Mouse (Mus musculus): Measurements from ENCODE around the gene Rrp36. TPM values are rescaled to one million over a fixed set of nuclear protein-coding genes. Genes with fewer than 3 reads are reported as not detected.

The Rrp36 gene
- polyA plus RNA-seq, 1 experiment from 2014 or later = 66.5 TPM

DNA sequence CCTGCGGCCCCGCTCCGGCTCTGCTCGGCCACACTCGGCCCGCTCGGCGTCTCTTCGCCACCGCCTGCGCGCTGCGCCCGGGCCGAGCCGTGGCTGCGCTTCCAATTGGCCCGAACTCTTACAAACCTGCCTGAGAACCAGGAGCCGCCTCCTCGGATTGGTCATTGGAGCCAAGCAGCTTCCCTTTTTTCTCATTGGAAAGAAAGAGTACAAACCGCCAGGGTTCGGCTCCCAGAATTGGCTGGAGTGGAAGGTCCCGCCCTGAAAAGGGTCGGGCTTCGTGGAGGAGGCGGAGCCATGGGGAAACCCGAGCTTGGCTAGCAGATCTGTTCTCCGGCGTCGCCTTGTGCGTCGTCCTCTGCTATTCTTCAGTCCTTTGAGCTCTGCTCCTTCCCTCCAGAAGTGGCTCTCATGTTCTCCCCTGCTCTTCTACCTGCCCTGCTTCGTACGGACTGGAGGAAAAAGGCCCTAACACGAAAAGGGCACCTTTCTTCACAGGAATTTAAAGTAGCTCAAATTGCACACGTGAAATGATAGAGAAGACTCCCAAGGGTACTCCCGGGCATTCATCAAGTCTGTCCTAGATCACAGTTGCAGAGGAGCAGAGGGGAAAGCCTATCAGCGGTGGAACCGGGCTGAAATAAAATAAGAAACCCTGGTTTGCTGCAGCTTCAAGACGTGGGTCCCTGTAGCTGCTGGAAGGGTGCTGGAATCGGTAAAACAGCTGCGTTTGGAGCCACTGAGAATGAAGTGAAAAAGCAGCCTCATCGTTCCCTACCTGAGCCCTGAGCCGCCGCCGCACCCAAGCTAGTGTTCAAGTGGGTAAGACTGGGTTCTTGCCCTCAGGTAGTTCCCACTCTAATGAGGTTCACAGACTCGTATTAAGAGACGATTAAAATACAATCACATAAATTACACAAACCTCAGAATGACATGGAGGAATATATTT lies 31.0 kb upstream of the Rrp36 start, which contains the start of gene Ppp2r5d:
Gene Ppp2r5d (minus strand): TSS at position 225 of the 949 bp plus-strand sequence.
- H3K4me1 ChIP-seq (ENCODE audit: control insufficient read depth, insufficient read depth, low read length) = peaks cover 23% of the 10 kb centered on the region
- peak within 1 kb of the TSS; percentile 90 for H3K9ac ChIP-seq (ENCODE audit: low read depth, low read length)
- peak within 1 kb of the TSS; percentile 94 for H3K27ac ChIP-seq (ENCODE audit: low read depth, low read length)
- H3K4me2 ChIP-seq (replicated peaks; ENCODE audit: low read depth, low read length) = peak within 1 kb of the TSS; percentile 71
- no peaks in the 10 kb centered on the region for H3K27me3 ChIP-seq (ENCODE audit: control insufficient read depth, insufficient read depth, low read length)
- under 1% methylated on average over 48 of the region's 48 CpGs for WGBS
- peak; percentile 95 for ATAC-seq (ENCODE audit: low FRiP score, low TSS enrichment)
- no peaks in the 10 kb centered on the region for H3K36me3 ChIP-seq (ENCODE audit: control insufficient read depth, insufficient read depth, low read length)
- peak within 1 kb of the TSS; percentile 92 for H3K4me3 ChIP-seq (ENCODE audit: low read length)
- no peaks in the 10 kb centered on the region for H3K9me3 ChIP-seq (ENCODE audit: control insufficient read depth, low read length)

DNA sequence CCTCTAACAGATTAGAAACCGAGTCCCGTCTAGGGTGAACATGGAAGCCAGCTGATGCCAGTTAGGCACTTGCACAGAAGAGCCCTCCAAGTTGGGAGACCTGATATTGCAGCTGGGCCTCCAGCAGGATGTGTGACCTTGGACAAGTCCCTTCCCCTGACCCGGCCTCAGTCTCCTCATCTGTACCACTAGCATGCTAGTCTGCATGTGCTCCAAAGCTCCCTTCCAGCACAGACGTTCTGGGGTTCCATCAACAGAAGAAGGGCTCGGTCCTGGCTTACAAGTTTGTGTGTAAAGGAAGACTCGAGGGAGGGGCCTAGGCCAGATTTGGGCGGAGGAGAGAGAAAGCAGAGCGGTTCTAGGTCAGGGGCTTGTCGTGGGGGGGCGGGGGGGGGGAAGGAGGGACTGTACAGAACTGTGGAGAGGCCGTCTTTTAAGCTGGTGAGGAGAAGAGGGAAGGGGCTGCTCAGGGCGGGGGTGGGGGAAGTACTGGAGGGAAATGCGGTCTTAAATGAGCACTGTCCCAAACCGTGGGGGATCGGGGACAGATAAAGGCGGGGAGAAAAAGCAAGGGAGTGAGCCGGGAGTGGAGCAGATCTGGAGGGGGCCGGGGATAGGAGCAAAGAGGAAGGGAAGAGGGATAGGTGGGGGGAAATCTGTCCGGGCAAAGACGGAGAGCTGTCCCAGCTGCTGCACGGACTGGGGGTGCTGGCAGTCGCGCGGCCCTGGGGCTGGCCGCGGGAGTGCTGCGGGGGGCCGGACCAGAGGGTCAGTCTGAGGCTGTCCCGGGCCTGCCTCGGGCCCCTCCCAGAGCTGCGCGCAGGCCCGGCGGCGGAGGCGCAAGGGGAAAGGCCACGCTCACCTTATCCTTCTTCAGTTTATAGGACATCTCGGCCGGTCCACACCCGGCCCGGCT lies 30.1 kb upstream of the Rrp36 start:
- H3K36me3 ChIP-seq (ENCODE audit: control insufficient read depth, insufficient read depth, low read length) = peaks cover 8% of the 10 kb centered on the region; the same call in 1 of the 2 replicates
- peak overlapping the region; percentile 92 for H3K4me3 ChIP-seq (ENCODE audit: low read length)
- peak overlapping the region; percentile 90 for H3K9ac ChIP-seq (ENCODE audit: low read depth, low read length)
- no peaks in the 10 kb centered on the region for H3K27me3 ChIP-seq (ENCODE audit: control insufficient read depth, insufficient read depth, low read length)
- H3K4me2 ChIP-seq (replicated peaks; ENCODE audit: low read depth, low read length) = peak overlapping the region; percentile 69
- peaks cover 23% of the 10 kb centered on the region for H3K4me1 ChIP-seq (ENCODE audit: control insufficient read depth, insufficient read depth, low read length)
- peak overlapping the region; percentile 94 for H3K27ac ChIP-seq (ENCODE audit: low read depth, low read length)
- H3K9me3 ChIP-seq (ENCODE audit: control insufficient read depth, low read length) = no peaks in the 10 kb centered on the region
- peak; percentile 86 for ATAC-seq (ENCODE audit: low FRiP score, low TSS enrichment)
- WGBS = 4% methylated on average over 33 of the region's 41 CpGs

DNA sequence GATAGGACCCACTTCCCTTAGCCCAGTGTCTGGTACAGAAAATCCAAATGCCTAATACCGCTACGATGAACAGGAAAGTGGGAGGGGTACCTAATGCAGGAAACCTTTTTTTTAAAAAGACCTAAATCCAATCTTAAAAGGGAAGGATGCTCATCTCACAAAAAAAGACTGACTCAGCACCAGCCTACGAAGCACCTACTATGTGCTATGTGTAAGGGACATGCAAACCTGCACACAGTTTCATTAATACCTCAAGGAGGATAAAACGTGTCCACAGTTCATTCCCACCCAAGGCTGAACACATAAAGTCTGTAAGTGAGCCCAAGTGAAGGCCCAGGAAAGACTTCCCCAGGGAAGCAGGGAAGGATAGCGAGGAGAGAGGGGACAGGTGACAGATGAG lies 28.4 kb upstream of the Rrp36 start:
- 76% methylated on average over 5 of the region's 5 CpGs for WGBS
- Histone ChIP-seq H3K9ac (ENCODE audit: low read depth, low read length) (peak overlapping the region; percentile 90), H3K4me2 (replicated peaks; ENCODE audit: low read depth, low read length) (peak overlapping the region; percentile 69; the same call in 1 of the 2 replicates), H3K27ac (ENCODE audit: low read depth, low read length) (no peak overlapping the region), H3K9me3 (ENCODE audit: control insufficient read depth, low read length) (no peaks in the 10 kb centered on the region), H3K4me3 (ENCODE audit: low read length) (no peak overlapping the region), H3K36me3 (ENCODE audit: control insufficient read depth, insufficient read depth, low read length) (peaks cover 21% of the 10 kb centered on the region; the same call in 1 of the 2 replicates), H3K4me1 (ENCODE audit: control insufficient read depth, insufficient read depth, low read length) (peaks cover 23% of the 10 kb centered on the region), H3K27me3 (ENCODE audit: control insufficient read depth, insufficient read depth, low read length) (no peaks in the 10 kb centered on the region)
- ATAC-seq (ENCODE audit: low FRiP score, low TSS enrichment) = no peak

DNA sequence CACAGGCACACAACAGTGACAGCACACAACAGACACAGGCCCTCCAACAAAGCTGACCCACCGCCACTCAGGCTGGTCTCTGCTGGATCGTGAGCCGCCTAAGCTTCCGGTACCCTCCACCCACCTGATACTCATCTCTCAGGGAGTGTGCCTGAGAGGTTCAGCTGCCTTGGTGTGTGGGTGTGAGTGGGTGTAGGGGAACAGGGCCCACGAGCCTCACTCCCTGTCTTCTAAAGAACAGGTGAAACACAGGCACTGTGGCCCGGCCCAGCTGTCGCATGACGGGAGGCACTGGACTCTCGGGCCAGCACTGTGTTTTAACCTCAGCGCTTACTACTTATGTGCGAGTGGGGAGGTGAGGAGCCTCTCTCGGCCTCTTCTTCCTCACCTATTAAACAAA lies 27.9 kb upstream of the Rrp36 start:
- Histone ChIP-seq H3K9me3 (ENCODE audit: control insufficient read depth, low read length) (no peaks in the 10 kb centered on the region), H3K4me3 (ENCODE audit: low read length) (no peak overlapping the region), H3K27ac (ENCODE audit: low read depth, low read length) (no peak overlapping the region), H3K4me1 (ENCODE audit: control insufficient read depth, insufficient read depth, low read length) (peaks cover 23% of the 10 kb centered on the region), H3K27me3 (ENCODE audit: control insufficient read depth, insufficient read depth, low read length) (no peaks in the 10 kb centered on the region), H3K9ac (ENCODE audit: low read depth, low read length) (0 out of 2 replicates have a peak overlapping the region, but pooled peaks have one; percentile 25), H3K36me3 (ENCODE audit: control insufficient read depth, insufficient read depth, low read length) (peaks cover 21% of the 10 kb centered on the region; the same call in 1 of the 2 replicates), H3K4me2 (replicated peaks; ENCODE audit: low read depth, low read length) (no peak overlapping the region; the same call in 1 of the 2 replicates)
- WGBS = 71% methylated on average over 12 of the region's 12 CpGs
- ATAC-seq (ENCODE audit: low FRiP score, low TSS enrichment) = no peak

DNA sequence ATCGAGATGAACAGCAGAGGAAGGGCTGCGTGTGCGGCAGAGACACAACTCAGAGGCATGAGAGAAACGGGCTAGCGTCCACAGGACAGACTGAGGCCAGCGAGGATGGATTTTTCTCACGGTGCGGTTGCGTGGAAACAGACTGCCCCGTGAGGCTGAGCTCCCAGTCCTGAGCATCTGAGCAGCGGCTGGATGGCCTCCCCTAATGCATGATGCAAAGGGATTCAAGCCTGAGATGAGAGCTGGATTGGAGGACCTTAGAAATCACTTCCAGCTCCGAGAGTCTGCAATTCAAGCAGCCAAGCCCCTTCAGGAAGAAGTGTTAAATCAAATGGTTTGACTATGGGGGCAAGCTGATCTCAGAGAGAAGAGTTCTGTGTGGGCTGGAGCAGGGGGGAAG lies 27.3 kb upstream of the Rrp36 start:
- H3K9me3 ChIP-seq (ENCODE audit: control insufficient read depth, low read length) = no peaks in the 10 kb centered on the region
- 80% methylated on average over 12 of the region's 12 CpGs for WGBS
- peaks cover 21% of the 10 kb centered on the region; the same call in 1 of the 2 replicates for H3K36me3 ChIP-seq (ENCODE audit: control insufficient read depth, insufficient read depth, low read length)
- 0 out of 2 replicates have a peak overlapping the region, but pooled peaks have one; percentile 25 for H3K9ac ChIP-seq (ENCODE audit: low read depth, low read length)
- peaks cover 23% of the 10 kb centered on the region for H3K4me1 ChIP-seq (ENCODE audit: control insufficient read depth, insufficient read depth, low read length)
- no peak overlapping the region for H3K4me2 ChIP-seq (replicated peaks; ENCODE audit: low read depth, low read length)
- no peak for ATAC-seq (ENCODE audit: low FRiP score, low TSS enrichment)
- H3K27me3 ChIP-seq (ENCODE audit: control insufficient read depth, insufficient read depth, low read length) = no peaks in the 10 kb centered on the region
- H3K4me3 ChIP-seq (ENCODE audit: low read length) = no peak overlapping the region
- H3K27ac ChIP-seq (ENCODE audit: low read depth, low read length) = no peak overlapping the region

DNA sequence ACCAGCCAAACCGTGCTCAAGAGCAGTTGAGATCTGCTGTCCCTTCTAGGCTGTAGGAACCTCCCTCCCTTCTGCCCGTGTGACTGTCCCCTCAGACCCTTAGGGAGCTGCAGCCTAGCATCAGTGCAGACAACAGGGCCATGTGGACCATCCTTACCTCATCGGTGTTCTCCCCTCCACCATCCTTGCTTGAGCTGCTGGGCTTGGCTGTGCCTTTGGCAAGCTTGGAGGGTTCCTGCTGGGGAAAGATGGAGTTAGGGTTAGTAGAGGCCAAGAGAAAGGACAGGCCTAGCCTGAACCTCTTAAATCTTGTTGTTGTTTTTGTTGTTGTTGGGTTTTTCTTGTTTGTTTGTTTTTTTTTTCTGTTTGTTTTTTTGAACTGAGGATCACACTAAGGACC lies 25.8 kb upstream of the Rrp36 start:
- H3K4me3 ChIP-seq (ENCODE audit: low read length) = no peak overlapping the region
- WGBS = 90% methylated on average over 3 of the region's 3 CpGs
- H3K9ac ChIP-seq (ENCODE audit: low read depth, low read length) = no peak overlapping the region
- H3K27me3 ChIP-seq (ENCODE audit: control insufficient read depth, insufficient read depth, low read length) = no peaks in the 10 kb centered on the region
- peaks cover 23% of the 10 kb centered on the region for H3K4me1 ChIP-seq (ENCODE audit: control insufficient read depth, insufficient read depth, low read length)
- no peaks in the 10 kb centered on the region for H3K9me3 ChIP-seq (ENCODE audit: control insufficient read depth, low read length)
- peaks cover 26% of the 10 kb centered on the region; the same call in 1 of the 2 replicates for H3K36me3 ChIP-seq (ENCODE audit: control insufficient read depth, insufficient read depth, low read length)
- H3K4me2 ChIP-seq (replicated peaks; ENCODE audit: low read depth, low read length) = no peak overlapping the region
- ATAC-seq (ENCODE audit: low FRiP score, low TSS enrichment) = no peak
- no peak overlapping the region for H3K27ac ChIP-seq (ENCODE audit: low read depth, low read length)

DNA sequence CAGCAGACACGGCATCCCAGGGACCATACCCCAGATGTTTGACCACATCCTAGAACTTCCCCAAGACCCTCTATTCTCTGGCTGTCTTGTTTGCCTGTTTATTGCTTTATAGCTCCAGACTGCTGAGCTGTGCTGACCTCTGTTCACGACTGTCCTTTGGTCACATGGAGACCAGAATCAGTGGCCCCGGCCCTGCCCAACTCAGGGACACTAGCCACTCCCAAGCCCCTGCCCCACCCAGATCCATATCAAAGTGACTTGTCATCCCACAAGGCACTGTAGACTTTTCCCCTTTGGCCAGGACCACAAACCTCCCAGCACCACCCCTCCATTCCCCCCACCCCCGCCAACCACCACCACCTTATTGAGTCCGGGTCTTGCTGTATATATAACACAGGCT lies 25.1 kb upstream of the Rrp36 start:
- no peak overlapping the region for H3K27ac ChIP-seq (ENCODE audit: low read depth, low read length)
- H3K27me3 ChIP-seq (ENCODE audit: control insufficient read depth, insufficient read depth, low read length) = no peaks in the 10 kb centered on the region
- no peak for ATAC-seq (ENCODE audit: low FRiP score, low TSS enrichment)
- H3K4me1 ChIP-seq (ENCODE audit: control insufficient read depth, insufficient read depth, low read length) = peaks cover 23% of the 10 kb centered on the region
- no peak overlapping the region for H3K9ac ChIP-seq (ENCODE audit: low read depth, low read length)
- peaks cover 26% of the 10 kb centered on the region; the same call in 1 of the 2 replicates for H3K36me3 ChIP-seq (ENCODE audit: control insufficient read depth, insufficient read depth, low read length)
- no peak overlapping the region for H3K4me3 ChIP-seq (ENCODE audit: low read length)
- WGBS = 50% methylated on average over 5 of the region's 5 CpGs
- H3K4me2 ChIP-seq (replicated peaks; ENCODE audit: low read depth, low read length) = no peak overlapping the region
- H3K9me3 ChIP-seq (ENCODE audit: control insufficient read depth, low read length) = no peaks in the 10 kb centered on the region

DNA sequence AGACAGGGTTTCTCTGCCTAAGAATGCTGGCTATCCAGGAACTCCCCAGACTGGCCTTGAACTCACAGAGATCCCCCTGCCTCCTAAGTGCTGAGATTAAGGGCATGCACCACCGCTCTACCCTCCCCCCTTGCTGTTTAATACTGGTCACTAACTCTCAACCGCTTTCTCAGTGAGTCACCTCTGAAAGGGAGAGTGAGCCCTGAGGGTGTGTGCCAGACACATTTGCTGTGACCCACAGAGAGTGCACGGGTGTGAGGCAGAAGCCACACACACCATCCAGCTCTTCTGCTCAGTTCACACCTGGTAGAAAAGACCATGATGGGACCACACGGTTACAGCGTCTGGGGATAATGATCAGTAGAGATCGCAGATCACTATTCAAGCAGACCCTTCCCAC lies 24.4 kb upstream of the Rrp36 start:
- no peaks in the 10 kb centered on the region for H3K27me3 ChIP-seq (ENCODE audit: control insufficient read depth, insufficient read depth, low read length)
- no peak overlapping the region for H3K9ac ChIP-seq (ENCODE audit: low read depth, low read length)
- H3K36me3 ChIP-seq (ENCODE audit: control insufficient read depth, insufficient read depth, low read length) = peaks cover 26% of the 10 kb centered on the region; the same call in 1 of the 2 replicates
- no peak overlapping the region for H3K4me3 ChIP-seq (ENCODE audit: low read length)
- H3K4me1 ChIP-seq (ENCODE audit: control insufficient read depth, insufficient read depth, low read length) = peaks cover 18% of the 10 kb centered on the region
- H3K9me3 ChIP-seq (ENCODE audit: control insufficient read depth, low read length) = no peaks in the 10 kb centered on the region
- no peak for ATAC-seq (ENCODE audit: low FRiP score, low TSS enrichment)
- WGBS = 78% methylated on average over 6 of the region's 6 CpGs
- no peak overlapping the region for H3K27ac ChIP-seq (ENCODE audit: low read depth, low read length)
- no peak overlapping the region for H3K4me2 ChIP-seq (replicated peaks; ENCODE audit: low read depth, low read length)

Data from kidney, embryonic 14.5 days (tissue).